Mouse (Mus musculus) myocyte (in vitro differentiated cells): Measurements from ENCODE around the gene Ppwd1. TPM values are rescaled to one million over a fixed set of nuclear protein-coding genes. Genes with fewer than 3 reads are reported as not detected.

ENCODE experiments used
- H3K27me3 ChIP-seq: one replicate; pipeline ENCODE4 v1.6.1; 2011; ENCODE audit not compliant: control insufficient read depth, insufficient read depth, insufficient read length
- H3K36me3 ChIP-seq: one replicate; pipeline ENCODE4 v1.6.1; 2011; ENCODE audit not compliant: control insufficient read depth, insufficient read depth
- H3K4me2 ChIP-seq: one replicate; pipeline ENCODE4 v1.6.1; 2011; ENCODE audit warnings: low read depth, control low read depth
- H3K4me3 ChIP-seq: one replicate; pipeline ENCODE4 v1.5.1; 2011; ENCODE audit warnings: mild to moderate bottlenecking, control low read depth, moderate library complexity
- H3K79me2 ChIP-seq: one replicate; pipeline ENCODE4 v1.6.1; 2011; ENCODE audit not compliant: control insufficient read depth, insufficient read depth
- H3ac ChIP-seq: one replicate; pipeline ENCODE4 v1.6.1; 2011; ENCODE audit not compliant: control insufficient read depth, insufficient read length
- CEBPB ChIP-seq: IDR thresholded peaks from 2 replicates; pipeline ENCODE4 v1.6.1; 2011; ENCODE audit warnings: mild to moderate bottlenecking, moderate library complexity; ENCODE audit not compliant: poor library complexity, insufficient read depth, severe bottlenecking
- E2F4 ChIP-seq: IDR thresholded peaks from one replicate; pipeline ENCODE4 v1.6.1; 2011; ENCODE audit warnings: mild to moderate bottlenecking, control low read depth, moderate library complexity; ENCODE audit not compliant: insufficient read depth
- MAX ChIP-seq: IDR thresholded peaks from one replicate; pipeline ENCODE4 v1.6.1; 2011; ENCODE audit warnings: low read depth, mild to moderate bottlenecking, control low read depth
- MYOD1 ChIP-seq, 3 experiments: IDR thresholded peaks; one replicate each; pipeline ENCODE4 v1.6.1; 2011; ENCODE audit warnings: control low read depth in 2 of 3, low read depth in 2 of 3, mild to moderate bottlenecking in 2 of 3, moderate library complexity in 1 of 3; ENCODE audit not compliant: insufficient read length in 2 of 3, control insufficient read depth in 1 of 3
- MYOG ChIP-seq, 3 experiments: IDR thresholded peaks; one replicate each; pipeline ENCODE4 v1.6.1; 2011; ENCODE audit warnings: control low read depth in 2 of 3, low read depth in 2 of 3, mild to moderate bottlenecking in 2 of 3; ENCODE audit not compliant: insufficient read length in 2 of 3, control insufficient read depth in 1 of 3, insufficient read depth in 1 of 3
- POLR2A ChIP-seq: IDR thresholded peaks from one replicate; pipeline ENCODE4 v1.6.1; 2011; ENCODE audit warnings: low read depth, mild to moderate bottlenecking, control low read depth, moderate library complexity; ENCODE audit not compliant: insufficient read length
- POLR2AphosphoS2 ChIP-seq: IDR thresholded peaks from one replicate; pipeline ENCODE4 v1.6.1; 2011; ENCODE audit warnings: low read depth, control low read depth; ENCODE audit not compliant: insufficient read length
- REST ChIP-seq: IDR thresholded peaks from one replicate; pipeline ENCODE4 v1.6.1; 2011; ENCODE audit warnings: mild to moderate bottlenecking, control low read depth, moderate library complexity; ENCODE audit not compliant: insufficient read depth, insufficient read length
- SRF ChIP-seq: IDR thresholded peaks from one replicate; pipeline ENCODE4 v1.6.1; 2011; ENCODE audit warnings: low read depth; ENCODE audit not compliant: control insufficient read depth, insufficient read length
- TCF12 ChIP-seq: IDR thresholded peaks from one replicate; pipeline ENCODE4 v1.6.1; 2011; ENCODE audit warnings: mild to moderate bottlenecking, control low read depth; ENCODE audit not compliant: poor library complexity, insufficient read depth, severe bottlenecking
- TCF3 ChIP-seq: IDR thresholded peaks from one replicate; pipeline ENCODE4 v1.6.1; 2011; ENCODE audit warnings: low read depth, control low read depth; ENCODE audit not compliant: insufficient read length
- USF1 ChIP-seq: IDR thresholded peaks from one replicate; pipeline ENCODE4 v1.6.1; 2011; ENCODE audit warnings: low read depth, mild to moderate bottlenecking, control low read depth, moderate library complexity
- polyA plus RNA-seq: library from polyadenylated mRNA; unstranded; fragments of >200 nt; fragmentation: generic; extraction: Trizol; gene quantifications from one replicate; pipeline ENCODE4 v1.2.1, GENCODE M21; 2012; ENCODE audit warnings: missing spikeins

The Ppwd1 gene
- polyA plus RNA-seq, 1 experiment = 2.7 TPM

GRCm38 (mm10) chr13:104187357-104187756 is 41.3 kb downstream of the Ppwd1 start:
- TF ChIP-seq USF1 (no peak), MYOG (IDR thresholded peaks at IDR 0.05; ENCODE audit: control insufficient read depth in 1 of 3, insufficient read depth in 1 of 3, insufficient read length in 2 of 3, low read depth in 2 of 3) (no peak), TCF12 (no peak), MYOD1 (IDR thresholded peaks at IDR 0.05; ENCODE audit: control insufficient read depth in 1 of 3, insufficient read length in 2 of 3, low read depth in 2 of 3) (no peak), SRF (no peak), E2F4 (no peak), POLR2A (no peak), MAX (no peak), TCF3 (no peak), REST (no peak), POLR2AphosphoS2 (no peak), CEBPB (no peak)
- no peak overlapping the region for H3K4me2 ChIP-seq
- H3K36me3 ChIP-seq = peaks cover 17% of the 10 kb centered on the region
- H3ac ChIP-seq = no peak overlapping the region
- H3K4me3 ChIP-seq = no peak overlapping the region
- no peaks in the 10 kb centered on the region for H3K79me2 ChIP-seq
- no peaks in the 10 kb centered on the region for H3K27me3 ChIP-seq

DNA sequence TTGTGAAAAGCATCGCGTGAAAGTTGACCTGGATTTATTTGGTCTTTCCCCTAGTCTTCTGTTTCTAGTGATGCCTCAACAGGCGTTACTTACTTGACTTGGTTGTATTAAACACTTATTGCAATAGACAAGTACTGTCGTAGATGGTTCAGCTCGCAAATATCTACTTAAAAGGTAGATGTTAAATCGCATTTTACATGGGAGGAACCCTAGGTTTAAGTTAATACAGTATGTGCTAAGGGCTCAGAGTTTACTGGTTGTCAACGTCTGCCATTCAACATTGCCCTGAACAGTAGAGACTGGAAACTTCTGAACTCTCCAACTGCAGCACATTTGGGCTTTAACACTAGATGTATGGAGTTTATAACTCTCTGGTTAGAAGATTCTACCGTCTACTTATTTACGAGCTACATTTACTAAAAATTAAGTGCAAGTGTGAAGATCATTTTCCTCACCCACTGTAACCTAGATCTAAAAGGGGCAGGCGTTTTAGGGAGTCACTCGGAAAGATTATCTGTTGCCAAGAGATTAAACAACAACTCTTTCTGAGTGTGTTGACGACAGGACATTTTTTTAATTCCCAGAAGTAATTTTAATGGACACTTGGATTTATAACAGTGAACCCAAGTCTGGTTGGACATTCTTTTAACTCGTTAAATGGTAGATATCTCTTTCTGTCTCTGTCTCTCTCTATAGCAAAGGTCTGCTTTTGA is 49.3 kb downstream of the Ppwd1 start:
- TF ChIP-seq E2F4 (no peak), SRF (no peak), TCF12 (no peak), POLR2A (no peak), USF1 (no peak), CEBPB (no peak), TCF3 (no peak), MYOG (IDR thresholded peaks at IDR 0.05; ENCODE audit: control insufficient read depth in 1 of 3, insufficient read depth in 1 of 3, insufficient read length in 2 of 3, low read depth in 2 of 3) (no peak), MYOD1 (IDR thresholded peaks at IDR 0.05; ENCODE audit: control insufficient read depth in 1 of 3, insufficient read length in 2 of 3, low read depth in 2 of 3) (no peak), POLR2AphosphoS2 (no peak), MAX (no peak), REST (no peak)
- H3K27me3 ChIP-seq = no peaks in the 10 kb centered on the region
- peaks cover 47% of the 10 kb centered on the region for H3K79me2 ChIP-seq
- H3ac ChIP-seq = peak overlapping the region; percentile 9
- peaks cover 11% of the 10 kb centered on the region for H3K36me3 ChIP-seq
- peak overlapping the region; percentile 91 for H3K4me3 ChIP-seq
- peak overlapping the region; percentile 92 for H3K4me2 ChIP-seq

- H3ac ChIP-seq = peak within 1 kb of the TSS; percentile 9
- no peaks in the 10 kb centered on the region for H3K27me3 ChIP-seq
- peaks cover 14% of the 10 kb centered on the region for H3K36me3 ChIP-seq
- peak; percentile 96 for TF ChIP-seq POLR2A
- TF ChIP-seq TCF12 = no peak
- no peak for TF ChIP-seq TCF3
- peak in 2 of 3 experiments; percentile 37 to 51 for TF ChIP-seq MYOD1 (IDR thresholded peaks at IDR 0.05; ENCODE audit: control insufficient read depth in 1 of 3, insufficient read length in 2 of 3, low read depth in 2 of 3)
- TF ChIP-seq MYOG (IDR thresholded peaks at IDR 0.05; ENCODE audit: control insufficient read depth in 1 of 3, insufficient read depth in 1 of 3, insufficient read length in 2 of 3, low read depth in 2 of 3) = peak in 2 of 3 experiments; percentile 27 to 74
- peak; percentile 7 for TF ChIP-seq SRF
- peak; percentile 13 for TF ChIP-seq E2F4
- no peak for TF ChIP-seq CEBPB
- peak; percentile 20 for TF ChIP-seq USF1
- TF ChIP-seq POLR2AphosphoS2 = peak; percentile 90
- peak within 1 kb of the TSS; percentile 91 for H3K4me3 ChIP-seq
- peak within 1 kb of the TSS; percentile 92 for H3K4me2 ChIP-seq
- H3K79me2 ChIP-seq = peaks cover 51% of the 10 kb centered on the region
Observed at GRCm38 (mm10) chr13:104178650-104179121, 50.0 kb downstream of the Ppwd1 start, which contains the start of gene Trim23. Gene Trim23 (plus strand): TSS chr13:104178797.

DNA sequence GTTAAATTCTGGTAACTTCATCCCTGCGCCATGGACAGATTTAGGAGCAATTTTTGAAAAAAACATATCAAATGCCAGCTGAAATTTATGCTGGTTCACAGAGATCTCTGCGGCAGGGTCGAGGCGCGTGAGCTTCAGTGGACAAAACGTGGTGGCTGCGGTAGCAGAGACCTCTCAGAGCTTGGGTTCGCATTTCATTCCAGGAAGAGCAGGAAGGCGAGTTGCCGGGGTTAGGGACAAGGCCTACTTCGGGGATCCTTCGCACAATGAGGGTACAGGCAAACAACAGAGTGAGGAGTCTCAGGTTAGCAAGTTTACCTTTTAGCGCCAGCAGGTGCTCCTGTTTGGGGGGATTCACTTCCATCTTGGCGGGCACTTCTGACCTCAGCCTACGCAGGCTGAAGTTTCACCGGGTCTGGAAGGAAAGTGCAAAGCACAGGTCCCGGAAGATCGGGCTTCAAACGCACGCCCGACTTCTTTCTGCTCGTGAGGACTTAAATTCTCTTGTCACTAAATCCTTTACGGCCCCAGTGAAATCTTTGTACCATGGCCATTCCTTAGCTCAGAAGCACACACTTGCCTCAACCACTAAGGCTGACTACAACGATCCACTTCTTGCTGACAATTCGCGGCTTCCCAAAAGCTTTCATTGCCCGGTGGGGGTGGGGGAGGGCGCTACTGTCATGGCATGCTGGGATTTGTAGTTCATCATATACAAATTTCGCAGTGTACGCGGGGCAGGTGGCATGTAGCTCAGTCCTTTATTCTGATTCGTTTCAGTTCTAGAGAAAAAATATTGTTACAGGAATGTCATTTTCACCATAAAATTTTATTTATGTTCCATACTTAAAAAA is 50.6 kb downstream of the Ppwd1 start, which contains the start of gene Trappc13:
Gene Trappc13, minus strand, starts transcription at position 674 of the 854 bp plus-strand sequence.
- Histone ChIP-seq H3ac (peak within 1 kb of the TSS; percentile 9), H3K36me3 (peaks cover 14% of the 10 kb centered on the region), H3K79me2 (peaks cover 54% of the 10 kb centered on the region), H3K27me3 (no peaks in the 10 kb centered on the region), H3K4me3 (peak within 1 kb of the TSS; percentile 91), H3K4me2 (peak within 1 kb of the TSS; percentile 92)
- TF ChIP-seq MYOG (IDR thresholded peaks at IDR 0.05; ENCODE audit: control insufficient read depth in 1 of 3, insufficient read depth in 1 of 3, insufficient read length in 2 of 3, low read depth in 2 of 3) (no peak), POLR2A (peak; percentile 63), CEBPB (no peak), SRF (no peak), TCF12 (no peak), POLR2AphosphoS2 (peak; percentile 52), E2F4 (peak; percentile 28)
